Mouse (Mus musculus): ENCODE results near the gene Shox2.

- TF ChIP-seq CTCF (IDR thresholded peaks at IDR 0.05; ENCODE audit: borderline replicate concordance, insufficient read depth, low read length): no peak
- TF ChIP-seq POLR2A (IDR thresholded peaks at IDR 0.05; ENCODE audit: low read depth, low read length): no peak; the same call in 1 of the 2 replicates
These were observed 390 bp downstream of the Shox2 start, which contains the start of gene Rsrc1 for GRCm38 (mm10) chr3:66981101-66981661.
